Mouse (Mus musculus): Measurements from ENCODE around the gene Smarcad1.

Smarcad1 gene

GRCm38 (mm10) chr6:65079139-65079538 lies 36.8 kb downstream of the Smarcad1 start:
- DNase-seq (ENCODE audit: low spot score in 2 of 2), result no peak

DNA sequence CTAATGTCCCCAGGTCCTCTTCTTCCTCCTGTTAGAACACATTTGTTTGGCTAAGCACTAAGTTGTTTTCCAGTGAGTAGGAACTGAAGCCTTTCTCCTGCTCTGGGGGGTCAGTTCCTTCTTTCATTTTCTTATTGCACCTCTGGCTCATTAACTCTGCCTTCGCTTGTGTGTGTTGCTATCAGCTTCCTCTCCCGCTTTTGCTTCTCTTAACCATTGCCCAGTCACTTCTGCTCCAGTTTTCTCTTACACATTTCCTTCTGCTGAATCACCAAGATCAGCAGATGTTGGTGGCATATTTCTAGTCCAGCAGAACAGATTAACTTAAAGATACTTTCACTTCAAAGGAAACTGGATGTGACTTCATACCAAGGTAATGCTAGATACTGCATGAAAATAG lies 72.5 kb downstream of the Smarcad1 start:
- DNase-seq (ENCODE audit: low spot score in 2 of 2), result no peak

- DNase-seq (ENCODE audit: low spot score in 2 of 2), result no peak
Observed at GRCm38 (mm10) chr6:65117540-65117939, 75.2 kb downstream of the Smarcad1 start.

- DNase-seq (ENCODE audit: low spot score in 2 of 2), result peak in 1 of 2 experiments; percentile 63
Observed at GRCm38 (mm10) chr6:65126074-65126726, 83.8 kb downstream of the Smarcad1 start.

DNA sequence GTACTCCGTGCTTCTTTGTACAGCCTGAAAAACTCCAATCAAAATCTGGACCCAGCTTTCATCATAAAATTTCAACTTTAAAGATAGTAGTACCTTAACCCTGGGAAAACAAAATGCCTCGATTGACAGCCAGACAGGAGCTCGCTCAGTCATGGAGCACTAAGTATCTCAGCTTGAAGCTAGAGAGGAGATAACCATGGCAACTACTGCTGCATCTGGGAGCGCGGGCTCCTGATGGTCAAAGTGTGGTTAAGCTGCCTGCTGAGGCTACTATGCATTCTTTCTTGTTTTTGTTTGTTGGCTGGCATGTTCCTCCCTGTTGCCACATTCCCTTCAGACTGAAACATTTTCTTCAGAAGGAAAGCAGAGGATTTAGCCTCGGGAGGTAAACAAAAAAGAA lies 90.0 kb downstream of the Smarcad1 start:
- DNase-seq (ENCODE audit: low spot score in 2 of 2), result no peak

- DNase-seq (ENCODE audit: low spot score in 2 of 2), result no peak
Observed at GRCm38 (mm10) chr6:65137802-65138201, 95.4 kb downstream of the Smarcad1 start.

DNA sequence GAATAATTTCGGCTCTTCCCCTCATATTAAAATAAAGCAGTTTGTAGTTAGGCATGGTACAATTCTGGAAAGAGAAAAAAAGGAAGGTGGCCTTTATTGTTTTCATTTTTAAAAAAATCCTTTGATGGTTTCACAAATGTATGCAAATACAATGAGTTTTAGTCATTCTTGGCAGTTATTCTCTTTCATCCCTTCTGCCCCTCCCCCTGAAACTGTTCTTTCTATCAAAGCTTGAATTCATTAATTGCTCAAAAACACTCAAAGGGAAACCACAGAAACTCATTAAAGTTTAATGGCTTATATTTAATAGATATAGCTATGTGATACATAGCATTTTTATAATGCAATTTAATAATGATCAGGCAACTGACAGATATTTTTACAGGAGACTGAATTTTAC lies 95.9 kb downstream of the Smarcad1 start:
- DNase-seq (ENCODE audit: low spot score in 2 of 2), result no peak

DNA sequence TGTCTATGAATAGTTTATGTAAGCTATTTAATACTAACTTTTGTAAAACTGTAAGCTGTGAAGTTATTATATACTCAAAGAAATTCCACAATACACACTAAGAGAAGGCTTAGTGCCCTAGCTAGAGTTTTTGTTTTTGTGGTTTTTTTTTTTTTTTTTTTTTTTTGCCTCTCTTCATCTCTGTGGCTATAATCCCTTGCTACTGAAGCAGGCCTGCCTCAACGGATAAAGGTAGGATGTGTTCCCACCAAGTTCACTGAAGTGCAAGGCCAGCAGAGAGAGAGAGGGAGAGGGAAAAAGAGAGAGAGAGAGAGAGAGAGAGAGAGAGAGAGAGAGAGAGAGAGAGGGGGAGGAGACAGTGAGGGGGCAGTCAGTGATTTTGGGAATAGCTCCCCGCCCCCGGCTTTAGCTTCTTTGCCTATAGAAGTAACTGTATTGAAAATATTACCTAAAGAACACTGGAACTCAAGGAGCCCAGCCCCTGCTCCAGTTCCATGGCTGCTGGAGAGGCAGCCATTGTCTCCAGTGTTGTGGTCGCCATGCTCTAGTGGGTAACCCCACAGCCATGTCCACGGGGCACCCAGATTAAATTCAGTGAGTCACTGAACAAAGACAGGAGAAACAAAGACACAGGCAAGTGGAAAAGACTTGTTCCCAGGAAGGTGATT lies 97.8 kb downstream of the Smarcad1 start:
- DNase-seq (ENCODE audit: low spot score in 2 of 2), result peak in 1 of 2 experiments; percentile 49

DNA sequence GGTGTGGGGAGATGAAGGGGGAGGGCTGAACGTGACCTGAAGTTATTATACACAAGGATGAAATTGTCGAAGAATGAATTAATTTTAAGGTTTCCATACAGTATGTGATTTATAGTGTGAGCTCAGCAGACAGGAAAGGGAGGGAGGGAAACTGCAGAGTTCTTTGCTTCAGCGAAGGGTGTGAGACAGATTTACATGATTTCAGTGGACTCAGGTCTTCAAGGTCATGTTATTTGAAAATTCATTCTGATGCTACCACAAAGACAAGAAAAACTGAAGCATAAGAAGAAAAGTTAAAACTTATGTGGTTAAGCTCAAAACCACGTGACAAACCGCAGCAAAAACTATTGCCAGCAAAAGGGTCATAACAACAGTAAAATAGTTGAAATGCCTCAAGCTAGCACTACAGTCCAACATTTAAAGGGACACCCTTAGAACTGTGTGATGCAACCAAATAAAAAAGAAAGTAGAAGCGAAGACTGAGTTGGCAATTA lies 98.4 kb downstream of the Smarcad1 start:
- peak; percentile 74 to 75 for DNase-seq (ENCODE audit: low spot score in 2 of 2)

DNA sequence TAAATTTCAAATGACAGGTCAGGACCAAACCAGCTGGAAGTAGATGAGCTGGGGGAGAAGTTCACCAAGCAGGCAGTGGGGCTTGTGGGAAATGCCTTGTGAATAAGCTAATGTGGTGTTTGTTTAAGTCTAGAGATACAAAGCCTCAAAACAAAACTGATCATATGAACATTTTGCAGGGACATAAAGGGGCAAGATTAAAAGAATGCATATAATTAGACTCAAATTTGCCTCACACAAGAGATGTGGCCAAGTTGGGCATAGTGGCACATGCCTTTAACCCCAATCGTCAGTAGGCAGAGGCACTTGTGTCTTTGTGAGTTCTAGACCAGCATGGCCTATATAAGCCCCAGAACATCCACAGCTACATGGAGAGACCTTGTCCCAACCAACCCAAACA lies 99.9 kb downstream of the Smarcad1 start:
- DNase-seq (ENCODE audit: low spot score in 2 of 2), result no peak

GRCm38 (mm10) chr6:65144621-65145205 lies 102.3 kb downstream of the Smarcad1 start, which contains the start of gene Hpgds:
Gene Hpgds, minus strand, starts transcription at chr6:65144908.
- peak; percentile 67 to 89 for DNase-seq (ENCODE audit: low spot score in 2 of 2)

DNA sequence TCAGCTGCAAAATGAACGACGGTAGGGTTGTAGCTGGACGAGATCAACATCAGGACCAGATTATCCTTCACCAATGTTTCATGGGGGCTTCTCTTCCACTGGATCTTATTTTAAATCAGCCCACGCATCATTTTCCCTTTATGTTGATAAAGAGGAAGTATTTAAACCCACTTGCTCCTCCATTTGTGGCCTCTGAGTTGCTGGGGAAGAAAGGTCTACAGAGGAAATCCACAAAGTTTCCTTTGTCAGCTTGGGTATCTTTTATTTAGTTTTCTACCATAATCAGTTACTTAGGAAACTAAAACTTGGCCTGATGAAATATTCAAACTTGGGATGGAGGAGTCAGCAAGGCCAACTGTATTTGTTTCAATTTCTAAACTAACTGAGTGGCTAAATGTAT lies 104.0 kb downstream of the Smarcad1 start:
- DNase-seq (ENCODE audit: low spot score in 2 of 2), result no peak

GRCm38 (mm10) chr6:65150703-65151102 lies 108.3 kb downstream of the Smarcad1 start:
- DNase-seq (ENCODE audit: low spot score in 2 of 2), result no peak

- DNase-seq (ENCODE audit: low spot score in 2 of 2), result no peak
Observed at GRCm38 (mm10) chr6:65153570-65153969, 111.2 kb downstream of the Smarcad1 start.

DNA sequence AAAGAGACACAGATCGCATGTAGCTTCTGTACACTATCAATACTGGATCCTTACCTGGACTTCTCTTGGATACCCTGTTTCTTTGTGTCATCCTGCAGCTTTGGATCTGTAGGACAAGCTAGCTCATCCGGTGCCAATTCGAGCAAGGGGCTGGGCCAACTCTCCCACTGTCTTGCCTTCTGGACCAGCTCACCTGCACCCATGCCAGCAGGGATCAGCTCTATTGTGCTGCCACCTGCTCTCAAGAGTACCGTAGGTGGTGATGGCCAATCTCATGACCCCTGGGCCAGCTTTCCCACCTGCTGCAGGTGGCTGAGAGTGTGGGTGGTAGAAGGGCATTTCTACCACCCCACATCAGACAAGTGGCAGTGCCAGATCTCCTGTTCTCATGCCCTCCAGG lies 114.7 kb downstream of the Smarcad1 start:
- DNase-seq (ENCODE audit: low spot score in 2 of 2), result no peak

DNA sequence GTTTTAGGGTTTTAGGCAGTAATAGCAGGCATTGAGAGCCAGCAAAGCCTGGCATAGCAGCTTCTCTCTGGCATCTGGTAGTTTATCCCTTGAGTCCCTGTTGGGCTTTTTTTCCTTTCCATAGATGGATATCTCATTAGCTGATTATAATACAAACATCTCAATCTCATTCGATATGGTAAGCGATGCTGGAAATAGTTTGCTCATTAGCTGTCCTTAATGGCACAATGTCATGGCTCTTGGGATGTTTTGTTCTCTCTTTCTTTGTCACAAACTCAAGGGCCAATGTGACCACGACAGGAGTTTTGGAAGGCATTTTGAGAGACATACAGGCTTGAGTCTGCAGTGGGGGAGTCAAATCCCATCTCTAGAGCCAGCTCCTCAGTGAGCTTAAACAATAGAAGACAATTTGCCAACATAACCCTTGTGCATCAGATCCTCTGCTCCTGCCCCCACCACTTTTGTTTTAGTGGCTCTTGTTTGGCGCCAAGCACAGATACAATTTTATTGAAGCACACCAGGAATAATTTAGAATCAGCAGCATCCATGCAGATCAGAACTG lies 117.1 kb downstream of the Smarcad1 start:
- no peak for DNase-seq (ENCODE audit: low spot score in 2 of 2)

DNA sequence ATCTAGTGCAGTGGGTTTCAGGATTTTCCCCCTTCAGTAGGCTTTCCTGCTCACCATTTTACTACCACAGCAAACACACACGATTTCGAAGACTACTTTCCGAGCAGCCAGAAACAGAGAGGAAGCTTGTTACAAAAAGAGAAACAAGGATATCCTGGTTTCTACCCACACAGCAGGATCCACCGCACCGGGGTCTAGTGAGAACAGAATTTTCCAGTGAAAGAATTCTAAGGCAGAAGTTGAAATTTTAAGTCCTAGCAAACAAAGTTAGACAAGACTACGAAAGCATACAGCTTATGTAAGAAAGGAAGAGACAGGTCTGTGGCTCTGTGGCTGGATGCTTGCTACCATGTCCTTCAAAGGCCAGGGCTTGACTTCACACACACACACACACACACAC lies 121.8 kb downstream of the Smarcad1 start:
- DNase-seq (ENCODE audit: low spot score in 2 of 2), result no peak

DNA sequence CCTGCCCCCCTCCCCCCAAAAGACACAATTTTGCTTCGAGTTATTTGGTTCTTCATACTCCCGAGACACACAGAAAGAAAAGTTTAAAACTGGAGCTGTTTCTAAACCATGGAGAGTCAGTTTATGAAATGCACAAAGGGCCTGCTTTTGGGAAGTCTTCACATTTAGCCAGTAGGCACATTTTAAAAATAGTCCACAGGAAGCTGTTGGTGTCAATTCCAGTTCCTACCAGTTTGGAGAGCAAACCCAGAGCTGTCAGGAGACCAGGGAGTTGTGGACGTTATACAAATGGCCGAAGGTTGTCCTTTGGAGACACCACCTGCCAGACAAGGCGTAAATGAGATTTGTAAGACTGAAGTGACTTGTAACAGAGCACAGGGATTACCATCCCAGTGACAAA lies 122.6 kb downstream of the Smarcad1 start:
- no peak for DNase-seq (ENCODE audit: low spot score in 2 of 2)
